Mouse (Mus musculus): ENCODE results near the gene Hddc3.
"Not testable (repeated sequence)": the region's sequence is repeated elsewhere in the genome, so short reads cannot be mapped to it uniquely, and the experiment has no call there.

Gene Hddc3

DNA sequence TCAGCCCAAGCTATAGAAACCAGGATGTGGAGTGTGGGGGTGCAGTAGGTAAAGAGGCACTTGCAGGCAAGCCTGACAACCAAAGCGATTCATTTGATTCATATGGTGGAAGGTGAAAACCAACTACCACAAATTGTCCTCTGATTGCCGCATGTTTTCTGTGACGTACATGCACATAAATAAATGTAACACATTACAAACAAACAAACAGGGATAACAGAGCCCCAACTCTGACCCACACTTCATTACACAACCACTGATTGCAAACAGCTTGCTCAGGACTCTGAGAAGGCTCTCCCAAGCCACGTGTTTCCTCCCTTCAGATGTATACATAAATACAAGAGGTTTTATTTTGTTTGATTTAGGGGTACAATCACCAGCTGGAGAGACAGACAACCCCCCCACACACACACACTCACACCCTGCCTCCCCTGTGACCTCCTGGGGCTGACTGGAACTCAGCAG is 27.1 kb downstream of the Hddc3 start:
- no peak for DNase-seq (ENCODE audit: low read depth, low spot score)

DNA sequence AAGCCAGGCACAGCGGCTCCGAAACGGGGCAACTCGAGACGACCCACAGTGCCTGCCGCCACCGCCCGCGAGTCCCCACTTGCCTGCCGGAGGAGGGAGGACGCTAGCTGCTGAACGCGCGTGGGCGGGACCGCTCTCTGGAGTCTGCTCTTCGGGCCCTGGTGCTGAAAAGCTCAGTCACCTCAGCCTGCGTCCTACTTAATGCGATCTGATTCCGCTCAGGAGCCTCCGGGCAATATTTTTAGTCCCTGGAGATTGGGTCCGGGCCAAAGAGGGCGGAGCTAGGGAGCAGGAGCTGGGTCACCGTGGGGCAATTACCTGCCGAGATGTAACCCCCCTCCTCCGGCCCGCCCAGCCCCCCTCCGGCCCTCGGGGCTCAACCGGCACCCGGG is 27.7 kb downstream of the Hddc3 start:
- peak; percentile 75 for DNase-seq (ENCODE audit: low read depth, low spot score)

DNA sequence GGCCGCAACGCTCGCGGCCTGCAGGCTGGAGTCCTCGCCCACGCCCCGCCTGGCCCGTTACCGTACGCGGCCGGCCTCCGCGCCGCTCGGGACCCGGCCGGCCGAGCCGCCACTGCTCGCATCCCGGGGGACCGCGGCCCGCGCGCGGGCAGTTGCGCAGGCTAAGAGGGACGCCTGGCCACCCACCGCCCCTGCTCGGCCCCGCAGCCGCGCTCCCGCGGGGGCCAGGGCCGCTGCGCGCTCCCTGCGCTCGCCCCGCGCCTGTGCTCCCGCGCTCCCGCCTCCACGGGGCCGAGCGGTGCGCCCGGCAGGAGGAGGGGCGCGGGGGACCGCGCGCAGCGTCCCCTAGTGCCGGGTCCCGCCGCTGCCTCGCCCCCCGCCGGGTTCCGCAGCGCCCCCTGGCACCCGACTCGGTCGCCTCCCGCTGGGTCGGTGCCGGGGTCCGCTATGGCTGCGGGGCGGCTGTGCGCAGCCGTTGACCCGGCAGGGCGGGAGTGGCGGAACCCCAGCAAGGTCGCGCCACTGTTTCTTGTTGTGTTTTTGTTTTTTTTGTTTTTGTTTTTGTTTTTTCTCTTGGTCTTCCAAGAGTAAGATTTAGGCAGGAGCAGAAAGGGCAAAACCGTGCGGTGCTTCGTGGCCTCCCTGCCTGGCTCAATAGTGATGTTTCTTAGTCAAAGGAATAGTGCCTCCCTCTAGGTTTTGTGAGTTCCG is 28.3 kb downstream of the Hddc3 start, which contains the start of gene Man2a2:
TSS of gene Man2a2 (minus strand) at position 335 of the 711 bp plus-strand sequence.
- DNase-seq (ENCODE audit: low read depth, low spot score) = peak; percentile 72

DNA sequence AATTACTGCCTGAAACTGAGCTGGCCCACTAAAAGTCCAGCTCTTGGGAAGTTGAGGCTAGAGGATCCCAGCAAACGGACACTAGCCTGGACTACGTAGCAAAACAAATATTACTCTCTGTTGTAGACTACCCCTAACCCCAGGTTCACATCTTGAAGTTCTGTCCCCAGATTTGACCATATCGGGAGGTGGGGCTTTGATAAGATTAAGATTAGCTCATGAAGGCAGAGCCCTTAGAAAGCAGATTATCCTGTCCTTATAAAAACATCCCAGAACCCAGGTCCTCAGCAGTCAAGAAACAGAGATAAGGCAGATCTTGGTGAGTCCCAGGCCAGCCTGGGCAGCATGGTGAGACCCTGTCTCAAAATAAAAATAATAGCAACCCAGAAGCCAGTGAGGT is 29.3 kb downstream of the Hddc3 start:
- DNase-seq (ENCODE audit: low read depth, low spot score) = no peak

DNA sequence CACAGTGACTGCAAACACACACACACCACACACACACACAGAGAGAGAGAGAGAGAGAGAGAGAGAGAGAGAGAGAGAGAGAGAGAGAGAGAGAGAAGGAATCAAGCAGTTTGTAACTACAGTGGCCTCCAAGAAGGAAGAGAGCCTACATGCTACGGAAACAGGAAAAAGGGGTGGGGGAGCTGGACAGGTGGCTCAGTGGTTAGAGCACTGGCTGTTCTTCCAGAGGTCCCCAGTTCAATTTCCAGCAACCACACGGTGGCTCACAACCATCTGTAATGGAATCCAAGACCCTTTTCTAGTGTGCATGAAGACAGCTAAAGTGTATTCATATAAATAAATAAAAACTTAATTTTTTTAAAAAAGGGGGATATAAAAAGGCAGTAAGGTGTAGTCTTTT is 29.8 kb downstream of the Hddc3 start:
- DNase-seq (ENCODE audit: low read depth, low spot score) = no peak

DNA sequence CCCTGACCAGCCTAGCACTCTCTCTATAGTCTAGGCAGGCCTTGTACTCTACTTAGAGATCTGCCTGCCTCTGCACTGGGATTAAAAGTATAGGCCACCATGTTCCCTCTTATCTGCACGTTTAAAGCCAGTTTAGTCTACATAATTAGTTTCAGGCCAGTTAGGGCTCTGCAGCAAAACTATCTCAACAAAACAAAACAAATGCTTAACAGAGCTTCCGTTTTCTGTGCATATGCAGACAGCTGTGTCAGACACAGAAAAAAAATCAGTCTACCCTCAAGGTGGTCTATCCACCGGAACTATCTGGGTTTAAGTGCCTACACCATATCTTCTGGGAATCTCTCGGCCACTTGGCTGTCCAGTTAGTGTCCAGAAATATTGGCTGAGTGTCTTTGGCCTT is 30.4 kb downstream of the Hddc3 start:
- DNase-seq (ENCODE audit: low read depth, low spot score) = no peak

DNA sequence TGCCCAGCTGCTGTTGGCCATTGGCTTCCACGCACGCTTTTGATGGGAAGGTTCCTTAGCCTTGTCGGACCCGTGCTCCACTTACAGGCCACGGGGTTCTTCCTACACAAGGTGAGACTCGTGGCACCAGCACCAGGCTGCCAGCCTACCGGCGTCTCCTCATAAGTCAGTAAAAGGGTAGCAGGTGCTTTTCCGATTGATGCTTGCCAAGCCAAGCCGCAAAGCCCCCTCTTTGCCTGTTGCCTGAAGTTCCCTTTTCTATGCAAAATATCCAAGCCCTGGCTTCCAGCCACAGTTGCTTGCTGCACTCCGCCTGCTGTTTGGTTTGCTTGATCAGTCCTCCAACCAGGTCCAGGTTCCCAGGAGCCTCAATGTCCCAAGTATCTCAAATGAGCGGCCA is 30.9 kb downstream of the Hddc3 start:
- no peak for DNase-seq (ENCODE audit: low read depth, low spot score)

DNA sequence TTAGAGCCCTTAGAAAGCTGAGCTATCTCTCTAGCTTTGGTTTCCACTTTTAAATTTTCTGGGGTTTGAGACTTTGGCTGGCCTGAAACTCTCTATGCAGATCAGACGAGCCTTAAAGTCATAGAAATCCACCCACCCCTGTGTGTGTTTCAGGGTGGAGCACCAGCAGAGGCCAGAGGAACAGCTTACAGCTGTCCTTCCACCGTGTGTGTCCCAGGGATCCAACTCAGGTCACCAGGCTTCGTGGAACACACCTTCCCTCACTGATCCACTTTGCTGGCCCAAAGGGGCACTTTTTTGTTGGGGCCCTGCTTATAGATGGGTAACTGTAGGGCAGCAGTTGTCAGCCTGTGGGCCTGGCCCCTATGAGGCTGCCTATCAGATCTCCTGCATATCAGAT is 31.4 kb downstream of the Hddc3 start:
- DNase-seq (ENCODE audit: low read depth, low spot score) = no peak

DNA sequence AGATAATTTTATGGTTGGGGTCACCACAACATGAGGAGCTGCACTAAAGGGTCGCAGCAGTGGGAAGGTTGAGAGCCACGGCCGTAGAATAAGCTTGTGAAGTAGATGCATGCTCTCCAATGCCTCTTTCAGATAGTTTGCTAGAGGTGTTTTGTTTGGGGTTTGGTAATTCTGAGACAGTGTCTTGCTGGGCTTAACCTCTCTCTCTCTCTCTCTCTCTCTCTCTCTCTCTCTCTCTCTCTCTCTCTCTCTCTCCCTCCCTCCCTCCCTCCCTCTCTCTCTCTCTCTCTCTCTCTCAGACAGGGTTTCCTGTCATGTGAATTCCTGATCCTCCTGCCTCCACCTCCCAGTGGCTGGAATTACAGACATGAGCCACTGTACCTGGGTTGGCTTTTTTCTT is 31.8 kb downstream of the Hddc3 start:
- no peak for DNase-seq (ENCODE audit: low read depth, low spot score)

DNA sequence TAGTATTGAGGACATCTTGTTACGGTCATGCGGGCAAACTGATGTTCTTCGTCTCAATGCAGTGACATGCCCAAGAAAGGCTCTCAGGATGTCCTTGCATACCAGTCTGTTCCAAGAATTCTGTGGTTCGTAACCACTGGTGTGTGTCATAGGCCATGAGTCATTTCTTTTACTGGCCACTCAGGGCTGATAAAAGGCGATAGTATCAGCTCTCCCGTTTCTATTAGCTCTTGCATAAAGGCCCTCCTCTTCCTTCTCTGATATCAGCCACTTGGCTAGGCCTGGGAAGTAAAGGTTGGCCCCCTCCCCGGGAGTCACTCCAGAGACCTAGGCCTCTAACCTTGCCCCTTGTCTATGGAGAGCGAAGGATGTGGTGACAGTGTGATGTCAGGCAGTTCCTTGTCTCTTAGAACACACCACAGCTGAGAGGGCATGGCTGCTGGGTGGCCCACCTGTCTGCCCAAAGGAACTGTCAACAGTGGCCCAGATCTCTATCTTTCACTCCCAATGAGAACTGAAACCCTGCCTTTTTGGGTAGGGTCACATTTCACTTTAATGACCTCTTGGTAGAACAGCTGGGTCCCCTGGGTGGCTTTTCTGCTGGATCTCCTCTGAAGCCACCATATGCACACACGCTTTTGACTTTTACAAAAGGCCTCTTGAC is 32.6 kb downstream of the Hddc3 start:
- DNase-seq (ENCODE audit: low read depth, low spot score) = no peak

DNA sequence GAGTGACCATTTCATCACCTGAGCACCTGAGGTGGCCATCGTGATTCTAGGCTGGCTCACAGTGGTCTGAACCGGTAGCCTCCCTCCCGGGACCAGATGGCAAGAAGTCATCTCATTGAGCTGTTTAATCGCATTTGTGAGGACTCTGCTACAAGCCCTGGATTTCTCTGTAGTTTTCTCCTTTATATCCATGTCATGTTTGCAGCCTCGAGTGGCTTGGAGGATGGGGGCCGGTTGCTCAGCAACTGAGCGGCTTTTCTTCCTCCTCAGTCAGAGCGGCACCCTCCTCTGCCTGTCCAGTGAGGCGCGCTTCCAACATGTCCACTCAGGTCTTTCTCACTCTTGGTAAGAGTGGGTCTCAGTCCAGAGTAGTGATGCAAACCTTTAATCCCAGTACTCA is 33.3 kb downstream of the Hddc3 start:
- no peak for DNase-seq (ENCODE audit: low read depth, low spot score)

DNA sequence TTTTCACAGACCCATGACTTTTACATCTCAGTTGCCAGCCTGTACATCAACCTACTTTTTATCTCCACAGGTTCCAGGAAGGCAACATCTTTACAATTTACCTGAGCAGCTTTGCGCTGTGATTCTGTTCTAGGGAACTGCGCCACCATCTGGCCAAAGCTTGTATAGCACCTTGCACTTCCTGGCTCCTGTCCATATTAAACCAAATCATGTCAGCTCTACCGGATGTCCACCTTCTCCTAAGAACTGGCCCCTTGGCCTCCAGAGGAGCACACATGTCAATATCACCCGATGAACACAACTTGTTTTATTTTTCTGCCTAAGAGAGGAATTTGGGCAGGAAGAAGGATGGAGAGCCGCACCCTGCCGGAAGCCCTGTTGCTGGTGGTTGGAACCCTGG is 34.6 kb downstream of the Hddc3 start:
- DNase-seq (ENCODE audit: low read depth, low spot score) = peak; percentile 68

DNA sequence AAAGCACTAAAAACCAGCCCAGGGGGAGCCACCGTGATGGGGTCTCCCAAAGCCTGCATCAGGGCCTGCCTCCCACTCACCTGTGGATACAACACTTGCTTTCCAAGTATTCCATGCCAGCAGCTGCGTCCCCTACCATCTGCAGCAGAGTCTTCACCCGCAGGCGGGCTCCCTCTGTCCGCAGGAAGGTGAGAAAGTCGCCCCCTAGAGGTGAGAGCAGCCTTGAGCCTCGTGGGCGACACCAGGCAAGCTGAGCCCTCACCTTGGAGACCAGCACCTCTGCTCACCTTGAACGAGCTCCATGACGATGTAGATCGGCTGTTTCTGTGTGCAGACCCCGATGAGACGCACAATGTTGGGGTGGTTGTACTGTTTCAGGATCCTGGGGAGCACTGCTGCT is 36.6 kb downstream of the Hddc3 start:
- no peak for DNase-seq (ENCODE audit: low read depth, low spot score)

DNA sequence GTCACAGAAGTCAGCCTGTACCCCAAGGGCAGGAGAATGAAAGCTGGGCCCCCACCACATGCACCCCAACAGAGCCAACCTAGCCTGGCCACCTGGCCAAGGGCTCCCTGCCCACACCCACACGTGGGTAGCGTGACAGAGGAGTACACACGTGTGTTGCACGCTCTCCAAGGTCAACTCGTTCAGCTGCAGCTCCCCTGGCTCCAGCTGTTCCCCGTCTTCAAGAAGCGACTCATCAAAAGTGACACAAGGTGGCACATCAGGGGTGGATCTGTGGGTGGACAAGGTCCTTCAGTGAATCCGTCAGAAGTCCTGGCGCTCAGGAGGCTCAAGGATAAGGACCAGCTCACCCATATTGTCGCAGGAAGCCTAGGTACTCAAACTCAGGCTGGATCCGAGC is 40.0 kb downstream of the Hddc3 start:
- no peak for DNase-seq (ENCODE audit: low read depth, low spot score)

DNA sequence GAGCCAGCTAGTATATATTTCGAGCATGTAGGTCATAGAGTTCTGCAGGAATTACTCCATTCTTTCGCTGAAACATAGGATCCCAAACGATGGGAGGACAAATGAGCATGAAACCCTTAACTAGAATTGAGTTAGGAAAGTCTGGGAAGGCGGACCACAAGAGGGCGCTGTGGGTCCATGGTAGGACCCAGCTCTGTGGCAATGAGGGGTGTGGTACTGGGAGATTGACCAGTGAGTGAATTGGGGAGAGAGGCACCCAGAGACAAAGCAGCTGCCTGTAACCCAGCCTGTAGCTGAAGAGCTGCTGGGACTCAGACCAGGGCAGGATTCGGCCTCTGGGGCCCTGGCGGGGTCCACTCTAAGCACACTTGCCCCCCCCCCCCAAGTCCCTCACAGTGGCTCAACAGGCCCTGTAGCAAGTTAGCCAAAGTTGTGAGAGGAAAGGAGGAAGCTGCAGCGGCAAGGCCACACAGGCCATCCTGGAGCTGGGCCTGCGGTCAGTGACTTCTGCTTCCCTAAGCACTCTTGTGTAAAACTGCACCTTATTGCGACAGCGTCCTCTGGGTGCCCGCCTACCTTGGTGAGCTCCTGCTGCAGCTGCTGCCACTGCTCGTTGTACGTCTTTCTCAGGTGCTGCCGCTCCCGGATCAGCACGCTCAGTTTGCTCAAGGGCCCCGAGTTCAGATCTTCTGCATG is 43.5 kb downstream of the Hddc3 start:
- peak; percentile 94 for DNase-seq (ENCODE audit: low read depth, low spot score)

DNA sequence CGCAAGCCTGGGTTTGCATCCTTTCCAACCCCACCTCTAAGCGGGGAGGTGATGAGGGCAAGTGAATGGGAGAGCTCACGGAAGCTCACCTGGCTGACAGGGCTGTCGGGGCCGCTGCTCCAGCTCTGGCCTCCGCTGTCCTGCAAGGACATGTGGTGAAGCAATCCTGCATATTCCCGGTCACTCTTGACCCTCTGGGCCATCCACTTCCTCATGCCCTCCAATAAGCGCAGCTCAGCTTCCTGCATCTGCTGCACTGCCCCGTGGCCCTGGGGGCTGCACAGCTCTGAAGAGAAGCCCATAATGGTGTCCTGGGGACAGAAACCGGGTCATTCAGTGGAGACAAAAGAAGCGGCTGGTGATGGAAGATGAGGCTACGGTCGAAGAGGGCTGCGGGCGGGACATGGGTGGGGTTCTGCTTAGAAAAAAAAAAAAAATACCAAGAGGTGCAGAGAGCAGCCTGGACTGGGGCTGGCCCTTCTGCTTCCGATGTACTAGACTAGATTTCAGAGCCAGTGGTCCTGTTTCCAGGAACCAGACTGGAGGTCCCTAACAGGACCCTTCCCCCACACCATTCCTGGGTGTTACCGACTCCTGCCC is 44.2 kb downstream of the Hddc3 start:
- no peak for DNase-seq (ENCODE audit: low read depth, low spot score)

DNA sequence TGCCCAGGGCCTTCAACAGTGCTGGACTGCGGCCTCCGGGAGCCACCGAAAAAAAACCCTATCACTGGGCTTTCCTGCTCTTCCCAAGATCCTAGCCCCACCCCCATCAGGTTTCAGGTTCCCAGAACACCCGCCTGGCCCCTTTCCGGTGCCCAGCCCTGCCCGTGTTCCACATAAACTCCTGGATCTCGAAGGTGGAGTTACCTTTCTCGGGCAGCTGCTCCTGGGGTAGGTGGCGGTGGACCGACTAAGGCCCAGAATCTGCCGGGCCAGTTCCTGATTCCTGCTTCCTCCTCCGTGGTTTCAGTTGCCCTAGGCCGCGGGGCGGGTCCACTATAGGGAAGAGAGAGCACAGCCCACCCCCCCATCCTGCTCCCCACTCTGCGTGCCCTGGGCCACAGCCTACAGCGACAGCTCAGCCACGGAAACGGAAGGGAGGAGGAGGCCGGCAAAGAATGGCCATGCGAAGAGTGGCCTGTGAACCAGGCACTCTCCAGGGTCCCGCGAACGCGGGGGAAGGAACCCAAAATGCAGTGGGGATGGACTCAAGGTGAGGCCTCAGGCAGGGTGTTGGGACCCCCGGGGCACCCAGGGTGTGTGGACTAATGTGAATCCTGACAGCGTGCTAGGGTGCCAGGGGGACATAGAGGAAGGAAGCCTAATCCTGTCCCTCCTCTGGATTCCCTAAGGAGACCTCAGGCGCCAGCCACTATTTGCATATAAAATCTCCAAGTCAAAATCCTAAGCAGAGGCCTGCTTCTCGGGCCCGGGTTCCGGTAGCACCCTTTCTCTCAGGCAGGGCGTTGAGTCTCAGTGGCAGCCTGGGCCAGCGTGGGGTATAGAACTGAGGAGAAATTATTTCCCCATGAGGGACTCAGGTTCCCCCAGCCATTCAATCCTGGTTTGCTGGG is 45.0 kb downstream of the Hddc3 start, which contains the start of gene Fes:
TSS of gene Fes (minus strand) at position 314 of the 911 bp plus-strand sequence.
- peak; percentile 48 for DNase-seq (ENCODE audit: low read depth, low spot score)

DNA sequence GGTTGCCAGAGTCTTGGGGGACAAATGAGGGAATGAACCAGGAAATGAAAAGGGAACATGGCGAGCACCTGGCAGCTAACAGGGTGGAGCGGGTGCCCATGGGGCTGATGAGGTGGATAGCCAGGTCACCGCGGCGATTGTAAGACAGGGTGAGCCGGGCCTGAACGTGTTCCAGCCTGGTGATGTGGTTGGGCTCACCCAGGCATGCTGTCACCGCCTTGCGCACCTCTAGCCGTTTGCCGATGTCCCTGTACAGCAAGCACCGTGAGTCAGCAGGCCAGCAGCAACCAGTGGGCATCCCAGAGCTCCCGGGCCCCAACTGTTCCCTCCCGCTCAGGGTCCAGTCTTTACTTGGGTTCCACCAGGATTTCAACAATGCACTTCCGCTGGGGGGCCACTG is 49.2 kb downstream of the Hddc3 start:
- DNase-seq (ENCODE audit: low read depth, low spot score) = no peak

DNA sequence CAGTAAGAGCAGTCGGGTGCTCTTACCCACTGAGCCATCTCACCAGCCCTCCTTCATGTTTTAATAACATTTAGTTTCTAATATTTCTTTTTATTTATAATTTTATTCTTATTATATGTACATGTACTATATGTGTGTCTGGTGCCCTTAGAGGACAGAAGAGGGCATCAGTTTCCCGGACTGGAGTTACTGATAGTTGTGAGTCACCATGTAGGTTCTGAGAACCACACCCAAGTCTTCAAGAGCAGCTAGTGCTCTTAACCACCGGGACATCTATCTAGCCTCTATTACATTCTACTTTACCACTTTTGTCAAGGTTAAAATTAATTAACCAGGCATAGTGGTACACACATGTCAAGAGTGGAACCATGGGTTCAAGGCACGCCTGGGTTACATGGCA is 51.7 kb downstream of the Hddc3 start:
- no peak for DNase-seq (ENCODE audit: low read depth, low spot score)

DNA sequence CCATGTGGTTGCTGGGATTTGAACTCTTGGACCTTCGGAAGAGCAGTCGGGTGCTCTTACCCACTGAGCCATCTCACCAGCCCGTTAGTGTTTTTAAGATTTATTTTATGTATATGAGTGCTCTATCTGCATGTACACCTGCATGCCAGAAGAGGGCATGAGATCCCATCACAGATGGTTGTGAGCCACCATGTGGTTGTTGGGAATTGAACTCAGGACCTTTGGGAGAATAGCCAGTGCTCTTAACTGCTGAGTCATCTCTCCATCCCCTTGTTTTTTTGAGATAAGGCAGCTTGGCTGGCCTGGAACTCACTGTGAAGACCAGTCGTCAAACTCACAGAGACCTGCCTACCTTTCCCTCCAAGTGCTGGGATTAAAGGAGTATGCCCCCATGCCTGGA is 53.5 kb downstream of the Hddc3 start:
- DNase-seq (ENCODE audit: low read depth, low spot score) = not testable (repeated sequence)

DNA sequence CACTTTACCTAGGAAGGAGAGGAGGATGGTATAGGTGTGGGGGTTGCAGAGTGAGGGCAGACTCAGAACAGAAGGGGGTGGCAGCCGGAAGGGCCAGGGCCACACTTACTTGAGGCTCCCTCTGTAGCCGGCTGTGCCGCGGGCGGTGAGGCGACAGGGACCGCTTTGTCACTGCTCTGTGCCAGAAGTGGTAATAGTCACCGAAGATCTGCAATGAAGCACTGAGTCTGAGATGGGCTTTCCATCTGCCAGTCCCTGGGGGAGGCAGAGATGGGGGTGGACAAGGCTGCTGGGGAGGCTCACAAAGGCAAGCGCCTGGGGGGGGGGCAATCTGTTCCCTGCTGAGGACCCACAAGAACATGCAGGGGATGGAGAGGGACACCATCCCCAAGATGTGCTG is 55.1 kb downstream of the Hddc3 start:
- no peak for DNase-seq (ENCODE audit: low read depth, low spot score)
